Mouse (Mus musculus) cerebellum, postnatal 14 days (tissue): ENCODE results near the gene Arhgap32.

Experiments
- DNase-seq, 2 experiments: peaks; one replicate each; pipeline ENCODE4 v3.0.0; 2021; ENCODE audit warnings: mixed read lengths in 2 of 2

Arhgap32 gene

DNA sequence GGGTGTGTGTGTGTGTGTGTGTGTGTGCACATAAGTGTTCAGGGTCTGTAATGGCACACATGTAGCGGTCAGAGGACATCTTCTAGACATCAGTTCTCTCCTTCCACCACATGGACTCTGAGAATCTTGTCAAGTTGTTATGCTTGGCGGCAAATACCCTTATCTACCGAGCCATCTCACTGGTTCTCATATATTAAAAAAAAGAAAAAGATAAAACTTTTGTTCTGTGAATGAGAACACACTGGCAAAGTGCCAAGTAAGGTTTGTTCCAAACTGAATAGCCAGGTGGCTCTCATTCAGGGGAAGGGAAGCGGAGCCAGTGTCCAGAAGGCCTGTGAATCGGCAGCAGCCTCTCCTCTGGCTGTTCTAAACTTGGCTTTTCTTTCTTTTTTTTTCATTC lies 162.1 kb downstream of the Arhgap32 start:
- DNase-seq = peak in 1 of 2 experiments; percentile 18

DNA sequence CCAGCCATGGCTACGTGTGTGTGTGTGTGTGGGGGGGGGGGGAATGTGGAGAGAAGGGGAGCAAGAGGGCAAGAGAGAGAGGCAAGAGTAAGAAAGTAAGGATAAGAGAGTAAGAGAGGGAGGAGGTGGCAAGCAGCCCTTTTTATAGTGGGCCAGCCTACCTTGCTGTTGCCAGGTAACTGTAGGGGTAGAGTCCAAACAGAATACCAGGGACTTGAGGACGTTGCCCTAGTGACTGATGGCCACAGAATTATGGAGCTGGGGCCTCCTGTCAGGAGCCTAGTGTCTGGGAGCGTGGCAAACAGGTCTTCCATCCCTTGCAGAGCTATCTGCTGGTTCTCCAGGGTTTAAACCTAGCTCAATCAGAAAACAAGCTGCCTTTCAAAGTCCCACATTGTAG lies 163.9 kb downstream of the Arhgap32 start:
- no peak for DNase-seq

DNA sequence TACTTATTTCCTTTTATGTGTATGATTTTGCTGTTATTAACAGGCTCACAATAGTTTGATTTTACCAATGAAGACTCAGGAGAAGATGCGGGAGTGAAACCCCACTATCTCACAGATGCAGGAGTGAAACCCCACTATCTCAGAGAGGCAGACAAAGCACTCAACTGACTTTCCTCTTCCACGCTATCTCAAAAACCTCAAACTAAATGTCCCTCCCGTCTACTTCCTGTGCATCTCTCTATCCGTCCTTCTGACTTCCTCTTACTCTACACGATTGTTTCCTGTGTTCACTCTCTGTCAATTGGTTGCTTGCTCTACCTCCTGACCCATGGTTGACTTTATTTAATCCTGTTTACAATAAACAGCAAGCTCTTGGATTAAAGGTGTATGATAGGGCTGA lies 164.5 kb downstream of the Arhgap32 start:
- DNase-seq = no peak

DNA sequence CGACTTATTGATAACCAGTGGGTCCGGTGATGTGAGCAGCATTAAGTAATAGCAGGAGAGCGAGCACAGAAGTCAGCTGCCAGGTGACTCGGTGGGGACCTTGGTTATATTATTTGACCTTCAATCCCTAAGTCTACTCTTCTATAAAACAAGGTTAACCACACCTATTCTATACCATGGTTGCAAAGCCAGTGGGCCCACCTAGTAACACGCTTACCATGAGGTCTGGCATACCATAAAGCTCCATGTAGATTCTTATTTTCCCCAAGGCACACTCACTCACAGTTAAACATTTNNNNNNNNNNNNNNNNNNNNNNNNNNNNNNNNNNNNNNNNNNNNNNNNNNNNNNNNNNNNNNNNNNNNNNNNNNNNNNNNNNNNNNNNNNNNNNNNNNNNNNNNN lies 167.7 kb downstream of the Arhgap32 start:
- no peak for DNase-seq

DNA sequence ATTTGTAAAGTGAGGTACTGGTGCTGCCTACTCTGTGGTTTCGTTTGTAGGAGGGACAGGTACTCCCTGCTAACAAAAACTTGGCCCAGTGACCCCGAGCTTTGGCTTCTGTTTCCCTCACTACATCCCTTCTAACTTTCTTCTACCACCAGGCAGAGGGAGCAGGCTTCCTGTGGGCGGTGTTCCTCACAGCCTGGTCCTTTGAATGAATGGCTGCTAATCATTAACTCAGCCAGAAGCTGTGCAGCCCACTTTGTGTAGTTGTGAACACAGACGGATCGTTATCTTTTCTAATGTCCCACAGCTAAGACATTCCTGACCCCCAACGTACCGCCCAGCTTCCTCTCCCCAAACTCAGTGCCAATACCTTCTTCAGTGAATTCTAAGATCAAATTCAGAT lies 175.7 kb downstream of the Arhgap32 start:
- DNase-seq = no peak

DNA sequence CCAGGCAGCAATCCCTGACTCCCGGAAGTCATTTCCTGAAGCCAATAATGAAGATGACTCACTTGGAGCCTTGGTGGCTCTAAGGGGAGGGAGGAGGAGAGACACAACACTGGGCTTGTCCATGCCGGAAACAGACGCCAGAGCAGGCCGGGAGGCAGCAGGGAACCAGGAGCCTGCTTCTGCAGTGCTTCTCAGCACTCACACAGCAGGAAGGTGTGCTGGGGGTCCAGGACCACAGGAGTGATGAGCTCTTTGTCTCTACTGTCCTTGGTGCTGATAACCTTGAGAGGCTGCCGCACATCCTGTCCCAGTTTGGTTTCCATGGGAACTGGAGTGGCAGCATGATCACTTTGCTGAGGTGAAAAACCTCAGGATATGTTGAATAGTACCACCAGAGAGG lies 176.8 kb downstream of the Arhgap32 start:
- DNase-seq = peak; percentile 36 to 50

DNA sequence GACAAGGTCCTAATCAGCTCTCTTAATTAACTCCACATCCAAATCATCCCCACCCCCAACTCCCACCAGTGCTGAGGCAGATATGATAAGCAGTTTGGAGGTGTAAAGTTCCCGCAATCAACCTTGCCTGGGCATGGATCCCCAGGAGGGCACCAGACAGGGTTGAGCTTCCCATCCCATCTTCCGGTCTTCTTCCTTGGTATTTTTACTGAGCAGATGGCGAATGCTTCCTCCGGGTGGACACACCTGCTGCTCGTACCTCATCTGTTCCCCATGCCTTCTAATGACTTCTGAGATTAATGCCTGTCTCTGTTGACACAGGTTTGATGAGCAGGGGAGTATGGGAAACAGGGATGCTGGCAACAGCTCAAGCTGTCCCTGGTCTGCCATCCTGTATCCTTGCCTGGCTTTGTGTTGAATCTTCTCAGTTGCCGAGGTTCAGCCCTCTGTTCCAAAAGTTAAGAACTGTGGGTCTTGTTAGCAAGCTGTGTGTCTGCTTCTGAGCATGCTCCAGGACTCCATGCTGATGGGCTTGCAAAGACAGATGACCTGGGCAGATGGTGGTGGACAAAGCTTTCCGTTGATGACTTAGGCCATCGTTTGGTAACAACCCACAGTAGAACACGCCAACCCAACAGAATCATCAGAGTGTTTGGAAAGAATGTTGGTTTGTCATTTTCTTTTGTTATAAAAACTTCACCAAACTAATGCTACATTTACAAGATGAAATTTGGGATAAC lies 179.3 kb downstream of the Arhgap32 start:
- DNase-seq = peak; percentile 34 to 49

DNA sequence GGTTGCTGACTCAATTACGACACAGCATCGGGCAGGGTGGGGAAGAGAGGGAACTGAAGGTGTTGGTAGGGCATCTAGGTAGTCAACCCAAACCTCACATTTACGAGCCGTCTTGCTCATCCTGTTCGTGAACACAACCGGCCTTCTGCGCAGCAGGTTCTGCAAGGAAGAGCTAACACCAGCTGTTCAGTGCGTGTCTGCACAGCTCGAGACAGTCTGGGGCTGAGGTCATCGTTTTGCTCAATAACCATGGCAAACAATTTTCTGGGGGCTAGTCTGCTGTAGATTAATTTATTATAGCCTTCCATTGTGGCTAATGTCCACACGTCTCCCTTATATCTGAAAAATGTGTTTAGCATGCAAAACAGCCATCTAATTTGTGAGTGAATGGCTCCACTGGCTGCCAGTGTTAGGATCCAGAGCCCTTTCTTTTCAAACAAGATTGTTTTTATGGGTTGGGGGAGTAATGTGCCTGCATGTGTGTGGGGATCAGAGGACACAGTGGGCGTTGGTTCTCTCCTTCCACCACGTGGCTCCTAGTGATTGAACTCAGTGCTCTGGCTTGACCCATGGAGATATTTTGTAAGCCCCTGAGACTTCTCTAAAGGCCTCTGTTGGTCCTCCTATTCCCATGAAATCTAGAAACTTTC lies 186.7 kb downstream of the Arhgap32 start:
- DNase-seq = no peak

DNA sequence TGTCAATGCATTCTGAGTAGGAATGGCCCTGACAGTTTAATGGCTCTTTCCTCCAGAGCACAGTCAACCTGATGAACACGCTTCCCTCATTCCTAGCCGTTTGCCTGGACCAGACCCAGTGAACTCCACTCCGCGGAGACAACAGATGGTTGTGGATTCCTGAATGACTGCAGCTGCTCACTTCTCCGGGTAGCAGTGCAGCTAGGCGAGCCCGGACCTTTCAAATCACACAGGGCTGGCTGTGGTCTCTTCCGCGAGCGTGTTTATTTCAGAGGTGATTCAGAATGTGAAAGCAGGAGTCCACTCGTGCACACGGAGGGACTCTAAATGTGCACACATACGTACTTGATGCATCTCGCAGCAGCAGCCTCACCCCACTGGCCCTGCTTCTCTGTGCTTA lies 195.8 kb downstream of the Arhgap32 start:
- peak; percentile 53 to 58 for DNase-seq

DNA sequence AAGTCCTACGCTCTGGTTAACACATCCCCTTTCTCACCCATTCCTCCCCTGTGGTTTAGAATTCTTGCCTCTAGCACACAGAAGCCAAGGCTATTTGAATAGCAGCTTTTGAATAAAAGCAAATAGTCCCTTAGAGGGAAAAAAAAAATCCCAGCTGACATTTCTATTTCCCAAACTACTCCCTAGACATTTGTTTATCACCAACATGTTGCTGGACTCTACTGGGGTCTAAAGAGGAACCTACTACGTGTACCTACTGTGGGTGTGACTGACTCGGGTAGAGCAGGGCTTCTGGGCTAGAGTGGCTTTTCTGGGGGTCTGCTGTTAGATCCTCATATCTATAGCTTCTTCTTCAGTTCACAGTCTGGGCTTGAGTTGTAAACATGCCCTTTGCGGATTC lies 196.3 kb downstream of the Arhgap32 start:
- DNase-seq = no peak

DNA sequence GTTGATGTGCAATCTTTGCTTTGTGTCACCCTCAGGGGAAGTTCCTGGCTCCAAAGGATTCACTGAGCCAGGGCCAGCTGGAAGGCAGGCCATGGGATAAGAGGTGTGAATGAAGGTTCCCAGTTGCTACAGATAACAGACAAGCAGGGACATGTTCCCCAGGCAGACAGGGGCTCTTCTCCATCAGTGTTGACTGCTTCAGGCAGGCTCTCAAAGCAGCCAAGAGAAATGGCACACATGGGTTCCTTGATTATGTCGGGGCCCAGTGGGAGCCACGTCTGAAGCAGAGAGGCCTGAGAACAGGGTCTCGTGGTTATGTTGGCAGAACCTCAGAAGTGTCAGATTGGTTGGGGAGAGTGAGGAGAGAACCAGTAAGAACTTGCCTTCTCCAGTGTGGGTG lies 198.1 kb downstream of the Arhgap32 start:
- no peak for DNase-seq

DNA sequence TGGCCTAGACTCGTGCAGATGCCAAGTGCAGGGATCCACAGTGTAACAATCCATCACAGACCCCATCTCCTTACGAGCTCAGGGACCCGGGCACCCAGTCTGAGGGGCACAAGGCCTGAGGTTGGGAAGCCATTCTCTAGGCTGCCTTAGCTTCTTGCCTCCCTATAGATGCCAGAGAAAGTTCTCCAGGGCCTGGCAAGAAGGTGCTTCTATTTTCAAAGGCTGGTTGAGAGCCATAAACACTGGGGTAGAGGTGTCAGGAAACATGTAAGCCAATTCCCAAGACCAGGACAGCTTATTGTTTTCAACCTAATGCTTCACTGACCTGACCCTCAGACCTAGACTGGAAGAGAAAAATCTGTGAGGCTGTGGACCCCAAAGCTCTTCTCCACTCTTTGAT lies 200.1 kb downstream of the Arhgap32 start:
- no peak for DNase-seq
